ENCODE assay signal across 27 mouse cellular contexts in genomic region chr5:4535951-4536350, GRCm38 (mm10).
DNase-seq lines count a peak whose midpoint lies in the region; ATAC-seq and TF ChIP-seq lines count a peak whose summit lies in the region.
"Had no signal": no experiment of that assay in that cellular context is flagged by ENCODE, and none has a peak within 500 bp of the region (broad histone marks: within the 10 kb centered on the region; RNA-seq: fewer than 3 reads in every experiment).

No protein-coding gene starts in this region.

- no peak overlapping the region for H3K9ac ChIP-seq in kidney, embryonic 15.5 days
- no peak overlapping the region; the same call in 1 of the 2 replicates for H3K9ac ChIP-seq in limb, embryonic 14.5 days (ENCODE audit: low read depth, low read length, severe bottlenecking)
- H3K9ac ChIP-seq: limb, embryonic 15.5 days; liver, embryonic 14.5 days; lung, embryonic 14.5 days; midbrain, embryonic 15.5 days; neural tube, embryonic 13.5 days; stomach, embryonic 15.5 days had no signal

- peak overlapping the region; percentile 54 for H3K27ac ChIP-seq in kidney, embryonic 15.5 days
- no peak overlapping the region for H3K27ac ChIP-seq in limb, embryonic 14.5 days (replicated peaks; ENCODE audit: low read depth, low read length)
- H3K27ac ChIP-seq: limb, embryonic 15.5 days; liver, embryonic 14.5 days; midbrain, embryonic 15.5 days; neural tube, embryonic 13.5 days; stomach, embryonic 15.5 days had no signal

- no peaks in the 10 kb centered on the region for H3K36me3 ChIP-seq in kidney, embryonic 15.5 days
- no peaks in the 10 kb centered on the region for H3K36me3 ChIP-seq in limb, embryonic 14.5 days (ENCODE audit: control insufficient read depth, insufficient read depth, low read length)
- H3K36me3 ChIP-seq: limb, embryonic 15.5 days; midbrain, embryonic 15.5 days; neural tube, embryonic 13.5 days; stomach, embryonic 15.5 days had no signal

- WGBS in kidney, embryonic 15.5 days, result 30% methylated on average over 8 of the region's 8 CpGs
- WGBS in limb, embryonic 14.5 days, result 21% methylated on average over 8 of the region's 8 CpGs

- no peak overlapping the region for H3K4me3 ChIP-seq in kidney, embryonic 15.5 days (replicated peaks)
- H3K4me3 ChIP-seq in limb, embryonic 14.5 days (replicated peaks; ENCODE audit: low read length), result no peak overlapping the region
- H3K4me3 ChIP-seq: erythroblast, embryonic 14.5 days; limb, embryonic 15.5 days; midbrain, embryonic 15.5 days; neural tube, embryonic 13.5 days; stomach, embryonic 15.5 days had no signal

- no peak for DNase-seq in kidney, postnatal 14 days
- peak; percentile 60 for DNase-seq in embryo, embryonic 11 days
- peak; percentile 65 for DNase-seq in forelimb bud, embryonic 11.5 days (ENCODE audit: low read depth, low spot score)
- peak; percentile 51 for DNase-seq in limb, embryonic 14.5 days (ENCODE audit: low spot score)
- no peak for DNase-seq in ovary, adult 18-20 months (ENCODE audit: low spot score)
- DNase-seq in adrenal gland, postnatal 36 days, result no peak
- DNase-seq: cerebellum, adult 11-12 months; cerebellum, postnatal 14 days; gastrocnemius, postnatal 10 days; heart, adult 11 months; lung, embryonic 14.5 days; lung, postnatal 4 days; right cerebral cortex, adult 18-20 months; right cerebral cortex, postnatal 4 days; thymus, postnatal 25 days had no signal

- peak; percentile 71; the same call in 1 of the 2 replicates for ATAC-seq in kidney, embryonic 15.5 days (replicated peaks; ENCODE audit: low FRiP score)
- ATAC-seq in limb, embryonic 14.5 days (ENCODE audit: low FRiP score, low read depth), result peak; percentile 50; the same call in 1 of the 2 replicates
- ATAC-seq: forebrain, embryonic 14.5 days; hindbrain, embryonic 16.5 days; intestine, postnatal 0 days; midbrain, embryonic 15.5 days; Patski had no signal

- H3K4me1 ChIP-seq in kidney, embryonic 15.5 days, result peaks cover 13% of the 10 kb centered on the region; the same call in 1 of the 2 replicates
- peaks cover 14% of the 10 kb centered on the region for H3K4me1 ChIP-seq in limb, embryonic 14.5 days (ENCODE audit: control insufficient read depth, insufficient read depth, low read length)
- H3K4me1 ChIP-seq: midbrain, embryonic 15.5 days had no signal

- no peaks in the 10 kb centered on the region for H3K9me3 ChIP-seq in kidney, embryonic 15.5 days (replicated peaks)
- no peaks in the 10 kb centered on the region for H3K9me3 ChIP-seq in limb, embryonic 14.5 days (ENCODE audit: control insufficient read depth, low read length)
- H3K9me3 ChIP-seq: limb, embryonic 15.5 days; midbrain, embryonic 15.5 days; neural tube, embryonic 13.5 days; stomach, embryonic 15.5 days had no signal

- no peak for TF ChIP-seq POLR2A in limb, embryonic 14.5 days (IDR thresholded peaks at IDR 0.05; ENCODE audit: borderline replicate concordance, extremely low read depth, insufficient read depth, insufficient read length)

- H3K4me2 ChIP-seq in kidney, embryonic 15.5 days, result no peak overlapping the region
- H3K4me2 ChIP-seq in limb, embryonic 14.5 days (replicated peaks; ENCODE audit: low read depth, low read length, severe bottlenecking), result no peak overlapping the region
- H3K4me2 ChIP-seq: heart, embryonic 11.5 days; limb, embryonic 15.5 days; lung, embryonic 14.5 days; midbrain, embryonic 15.5 days; neural tube, embryonic 13.5 days; stomach, embryonic 15.5 days had no signal

- no peaks in the 10 kb centered on the region for H3K27me3 ChIP-seq in kidney, embryonic 15.5 days
- no peaks in the 10 kb centered on the region for H3K27me3 ChIP-seq in limb, embryonic 14.5 days (ENCODE audit: control insufficient read depth, insufficient read depth, low read length)
- H3K27me3 ChIP-seq: limb, embryonic 15.5 days; midbrain, embryonic 15.5 days; neural tube, embryonic 13.5 days; Patski; stomach, embryonic 15.5 days had no signal

Comparison
In these comparisons a context has a peak if more than half of its experiments do, and no peak if none do; other contexts are left out.
1. DNase-seq: peak in embryo, embryonic 11 days (single experiment), forelimb bud, embryonic 11.5 days (single experiment) and limb, embryonic 14.5 days (single experiment); none in kidney, postnatal 14 days (single experiment), ovary, adult 18-20 months (single experiment) and adrenal gland, postnatal 36 days (0 of 2).